Mouse (Mus musculus): ENCODE data around the gene Osbpl8.

Osbpl8 gene

GRCm38 (mm10) chr10:111155571-111155970 is 9.0 kb upstream of the Osbpl8 start:
- no peak for DNase-seq

- DNase-seq: no peak
These were observed 8.0 kb upstream of the Osbpl8 start for GRCm38 (mm10) chr10:111156394-111157190.

GRCm38 (mm10) chr10:111157241-111157659 is 7.3 kb upstream of the Osbpl8 start:
- no peak for DNase-seq

GRCm38 (mm10) chr10:111159789-111160522 is 4.6 kb upstream of the Osbpl8 start:
- DNase-seq: no peak

- no peak for DNase-seq
These were observed 4.0 kb upstream of the Osbpl8 start for GRCm38 (mm10) chr10:111160540-111160939.

- DNase-seq: no peak
These were observed 3.2 kb upstream of the Osbpl8 start for GRCm38 (mm10) chr10:111161373-111161772.

- no peak for DNase-seq
These were observed 1.5 kb upstream of the Osbpl8 start for GRCm38 (mm10) chr10:111163025-111163424.

- no peak for DNase-seq
These were observed 831 bp upstream of the Osbpl8 start for GRCm38 (mm10) chr10:111163601-111164240.

- peak; percentile 71 to 72 for DNase-seq
These were observed 848 bp downstream of the Osbpl8 start for GRCm38 (mm10) chr10:111165219-111165981.

- DNase-seq: no peak
These were observed 1.7 kb downstream of the Osbpl8 start for GRCm38 (mm10) chr10:111166057-111166841.

- no peak for DNase-seq
These were observed 2.9 kb downstream of the Osbpl8 start for GRCm38 (mm10) chr10:111167444-111167843.

GRCm38 (mm10) chr10:111168305-111168704 is 3.8 kb downstream of the Osbpl8 start:
- DNase-seq: no peak

GRCm38 (mm10) chr10:111171246-111171934 is 6.8 kb downstream of the Osbpl8 start:
- DNase-seq: no peak

GRCm38 (mm10) chr10:111173589-111174247 is 9.2 kb downstream of the Osbpl8 start:
- no peak for DNase-seq

- DNase-seq: no peak
These were observed 12.8 kb downstream of the Osbpl8 start for GRCm38 (mm10) chr10:111177336-111177735.

GRCm38 (mm10) chr10:111178024-111178423 is 13.5 kb downstream of the Osbpl8 start:
- no peak for DNase-seq

- DNase-seq: no peak
These were observed 16.1 kb downstream of the Osbpl8 start for GRCm38 (mm10) chr10:111180633-111181032.

GRCm38 (mm10) chr10:111183634-111184270 is 19.2 kb downstream of the Osbpl8 start:
- no peak for DNase-seq

- no peak for DNase-seq
These were observed 21.2 kb downstream of the Osbpl8 start for GRCm38 (mm10) chr10:111185574-111186269.
